Mouse (Mus musculus) heart, adult 2 months (tissue): Measurements from ENCODE around the gene B4galnt3. TPM values are rescaled to one million over a fixed set of nuclear protein-coding genes. Genes with fewer than 3 reads are reported as not detected.
A peak's percentile ranks its signal among the peaks of the same experiment; 100 is the strongest.

Experiments
- DNase-seq, 2 experiments: peaks; one replicate each; pipeline ENCODE4 v3.0.0; 2021
- H3K27ac ChIP-seq: fragments of 200-600 bp; 2 replicates; pipeline ENCODE4 v1.8.1; 2022
- H3K27me3 ChIP-seq: fragments of 200-500 bp; 2 replicates; pipeline ENCODE4 v1.6.1; 2012; ENCODE audit warnings: mild to moderate bottlenecking, low read length, inconsistent platforms, mixed read lengths; ENCODE audit not compliant: control insufficient read depth, insufficient read depth
- H3K36me3 ChIP-seq: fragments of 200-500 bp; 2 replicates; pipeline ENCODE4 v1.6.1; 2012; ENCODE audit warnings: low read length, inconsistent platforms; ENCODE audit not compliant: control insufficient read depth, insufficient read depth
- H3K4me1 ChIP-seq: fragments of 200-500 bp; 2 replicates; pipeline ENCODE4 v1.6.1; 2011; ENCODE audit warnings: low read length; ENCODE audit not compliant: control insufficient read depth, insufficient read depth
- H3K4me3 ChIP-seq: fragments of 200-600 bp; 2 replicates; pipeline ENCODE4 v1.8.1; 2022
- H3K79me2 ChIP-seq: fragments of 200-500 bp; replicated peaks from 2 replicates; pipeline ENCODE4 v1.6.1; 2012; ENCODE audit warnings: mild to moderate bottlenecking, inconsistent platforms, low read length, moderate library complexity, mixed read lengths; ENCODE audit not compliant: control insufficient read depth, insufficient read depth
- H3K9ac ChIP-seq: fragments of 200-500 bp; 2 replicates; pipeline ENCODE4 v1.6.1; 2012; ENCODE audit warnings: low read depth, mild to moderate bottlenecking, control low read depth, inconsistent platforms, low read length, mixed read lengths
- CTCF ChIP-seq: fragments of 200-600 bp; IDR thresholded peaks from 2 replicates; pipeline ENCODE4 v1.8.1; 2022; ENCODE audit warnings: antibody characterized with exemption, mild to moderate bottlenecking, moderate library complexity
- EP300 ChIP-seq: fragments of 200-500 bp; IDR thresholded peaks from 2 replicates; pipeline ENCODE4 v1.6.1; 2011; ENCODE audit warnings: low read depth, low read length, control low read depth; ENCODE audit not compliant: insufficient read depth
- POLR2A ChIP-seq: fragments of 200-500 bp; IDR thresholded peaks from 2 replicates; pipeline ENCODE4 v1.6.1; 2011; ENCODE audit warnings: mild to moderate bottlenecking, low read depth, low read length, control low read depth; ENCODE audit not compliant: insufficient read depth
- WGBS: fragments of 180-500 bp; shearing (Covaris S2); methylation state at CpG from one replicate; pipeline ENCODE4 v1.1.7; 2018; 5-methylcytosine and 5-hydroxymethylcytosine counted together
- intact Hi-C: fragments of 180-260 bp; cut with DNase I; formaldehyde crosslinking; loops from one replicate; pipeline ENCODE4 v1.15.1; 2025
- polyA plus RNA-seq: library from polyadenylated mRNA; depleted of rRNA; stranded (reverse); fragments of >200 nt; gene quantifications from 2 replicates; pipeline ENCODE4 v1.2.3, GENCODE M21; 2012
- total RNA-seq, 2 experiments: library from RNA; stranded (reverse); gene quantifications; 2 replicates each; pipeline ENCODE4 v1.2.3; 2021

Gene B4galnt3
- total and polyA plus RNA-seq, 3 experiments: 0.20 to 0.29 (median 0.20) TPM

- Histone ChIP-seq H3K27me3 (no peaks in the 10 kb centered on the region), H3K27ac (peak overlapping the region; percentile 26; the same call in 1 of the 2 replicates)
Observed at GRCm38 (mm10) chr6:120180492-120180891, 113.9 kb downstream of the B4galnt3 start.

GRCm38 (mm10) chr6:120179756-120180206 lies 114.6 kb downstream of the B4galnt3 start:
- intact Hi-C loops: no loop called here

More at GRCm38 (mm10) chr6:120180492-120180891, 113.9 kb downstream of the B4galnt3 start:
- no peak for DNase-seq
- intact Hi-C loops: no loop called here
- H3K4me3 ChIP-seq: no peak overlapping the region
- 91% methylated on average over 4 of the region's 4 CpGs for WGBS
- peaks cover 2% of the 10 kb centered on the region; the same call in 1 of the 2 replicates for H3K4me1 ChIP-seq
- no peaks in the 10 kb centered on the region for H3K36me3 ChIP-seq
- no peaks in the 10 kb centered on the region for H3K79me2 ChIP-seq
- H3K9ac ChIP-seq: no peak overlapping the region
- TF ChIP-seq EP300: no peak
- TF ChIP-seq CTCF: no peak
- TF ChIP-seq POLR2A: no peak

GRCm38 (mm10) chr6:120179044-120179755 lies 115.2 kb downstream of the B4galnt3 start:
- Histone ChIP-seq H3K79me2 (no peaks in the 10 kb centered on the region), H3K27ac (peak overlapping the region; percentile 6; the same call in 1 of the 2 replicates), H3K27me3 (no peaks in the 10 kb centered on the region), H3K9ac (no peak overlapping the region), H3K4me1 (peaks cover 2% of the 10 kb centered on the region), H3K4me3 (no peak overlapping the region), H3K36me3 (no peaks in the 10 kb centered on the region)
- TF ChIP-seq EP300: no peak
- no peak for TF ChIP-seq POLR2A
- no peak for TF ChIP-seq CTCF
- DNase-seq: peak in 1 of 2 experiments; percentile 33
- WGBS: 66% methylated on average over 6 of the region's 6 CpGs
- intact Hi-C loops: no loop called here

More at GRCm38 (mm10) chr6:120179756-120180206, 114.6 kb downstream of the B4galnt3 start:
- H3K27me3 ChIP-seq: no peaks in the 10 kb centered on the region
- H3K4me1 ChIP-seq: peaks cover 2% of the 10 kb centered on the region
- no peaks in the 10 kb centered on the region for H3K79me2 ChIP-seq
- DNase-seq: no peak
- no peaks in the 10 kb centered on the region for H3K36me3 ChIP-seq
- TF ChIP-seq EP300 (no peak), POLR2A (no peak), CTCF (no peak)
- H3K4me3 ChIP-seq: no peak overlapping the region
- 32% methylated on average over 8 of the region's 8 CpGs for WGBS
- H3K27ac ChIP-seq: peak overlapping the region; percentile 6; the same call in 1 of the 2 replicates
- H3K9ac ChIP-seq: no peak overlapping the region

GRCm38 (mm10) chr6:120175650-120176049 lies 118.7 kb downstream of the B4galnt3 start:
- intact Hi-C loops: loop anchor here (2.0 kb wide), 1 partner anchor 29 kb away; no protein-coding TSS in a partner anchor
- no peaks in the 10 kb centered on the region for H3K36me3 ChIP-seq
- no peak overlapping the region for H3K9ac ChIP-seq
- no peak for DNase-seq
- peak overlapping the region; percentile 86 for H3K27ac ChIP-seq
- no peak for TF ChIP-seq POLR2A
- WGBS: 88% methylated on average over 4 of the region's 4 CpGs
- peaks cover 8% of the 10 kb centered on the region for H3K4me1 ChIP-seq
- no peak overlapping the region for H3K4me3 ChIP-seq
- H3K79me2 ChIP-seq: no peaks in the 10 kb centered on the region
- H3K27me3 ChIP-seq: no peaks in the 10 kb centered on the region

- Histone ChIP-seq H3K4me1 (peaks cover 8% of the 10 kb centered on the region), H3K79me2 (no peaks in the 10 kb centered on the region), H3K4me3 (no peak overlapping the region), H3K36me3 (no peaks in the 10 kb centered on the region), H3K9ac (0 out of 2 replicates have a peak overlapping the region, but pooled peaks have one; percentile 14), H3K27me3 (no peaks in the 10 kb centered on the region), H3K27ac (peak overlapping the region; percentile 86)
- TF ChIP-seq EP300 (peak; percentile 94), POLR2A (peak; percentile 24; the same call in 1 of the 2 replicates), CTCF (no peak)
- 26% methylated on average over 7 of the region's 7 CpGs for WGBS
- DNase-seq: peak; percentile 74 to 85
- intact Hi-C loops: loop anchor here (2.0 kb wide), 1 partner anchor 28 kb away; no protein-coding TSS in a partner anchor
Observed at GRCm38 (mm10) chr6:120174602-120175115, 119.7 kb downstream of the B4galnt3 start.

GRCm38 (mm10) chr6:120174028-120174601 lies 120.2 kb downstream of the B4galnt3 start:
- Histone ChIP-seq H3K79me2 (no peaks in the 10 kb centered on the region), H3K27ac (peak overlapping the region; percentile 86), H3K4me3 (no peak overlapping the region), H3K36me3 (no peaks in the 10 kb centered on the region), H3K27me3 (no peaks in the 10 kb centered on the region), H3K4me1 (peaks cover 7% of the 10 kb centered on the region), H3K9ac (peak overlapping the region; percentile 14; the same call in 1 of the 2 replicates)
- no peak for DNase-seq
- intact Hi-C loops: loop anchor here (2.0 kb wide), 1 partner anchor 27 kb away; no protein-coding TSS in a partner anchor
- WGBS: 66% methylated on average over 6 of the region's 6 CpGs
- no peak for TF ChIP-seq EP300
- no peak for TF ChIP-seq CTCF
- no peak for TF ChIP-seq POLR2A
